Mouse (Mus musculus): Measurements from ENCODE around the gene Susd3.
A peak's percentile ranks its signal among the peaks of the same experiment; 100 is the strongest.

Gene Susd3

DNA sequence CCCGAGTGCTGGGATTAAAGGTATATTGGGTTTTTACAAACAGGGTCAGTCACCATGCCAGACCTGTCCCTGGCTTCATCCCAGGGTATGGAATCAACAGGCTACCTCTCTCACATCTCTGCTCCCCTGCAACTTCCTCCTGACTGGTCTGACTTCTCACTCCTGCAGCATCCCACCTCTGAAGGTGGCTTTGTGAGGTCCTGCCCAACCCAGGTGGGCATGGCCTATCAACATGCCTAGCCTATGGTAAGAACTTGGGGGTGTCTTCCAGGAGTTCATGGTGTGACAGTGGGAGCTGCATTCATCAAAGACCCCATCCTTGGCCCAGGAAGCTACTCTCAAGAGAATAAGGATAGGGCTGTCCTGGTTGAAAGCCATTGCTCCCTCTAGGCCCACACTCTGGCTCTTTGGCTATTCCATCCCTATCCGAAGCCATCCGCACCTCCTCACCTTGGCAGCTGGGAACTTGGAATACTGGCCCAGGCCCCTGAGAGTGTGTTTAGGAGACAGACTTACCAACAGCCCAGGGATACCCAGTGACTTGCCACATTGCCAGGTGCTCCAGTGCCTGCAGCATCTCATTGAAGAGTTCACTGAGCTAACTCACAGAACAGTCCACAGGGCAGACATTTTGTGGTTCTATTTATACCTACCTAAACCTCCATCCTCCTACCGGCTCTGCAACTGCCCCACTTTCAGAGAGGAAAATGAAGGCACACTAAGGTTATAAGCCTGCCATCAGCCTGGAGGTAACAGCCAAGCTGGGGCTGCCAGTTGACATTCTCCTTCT, 35.6 kb downstream of the Susd3 start:
- DNase-seq (ENCODE audit: low spot score in 2 of 2) = no peak

DNA sequence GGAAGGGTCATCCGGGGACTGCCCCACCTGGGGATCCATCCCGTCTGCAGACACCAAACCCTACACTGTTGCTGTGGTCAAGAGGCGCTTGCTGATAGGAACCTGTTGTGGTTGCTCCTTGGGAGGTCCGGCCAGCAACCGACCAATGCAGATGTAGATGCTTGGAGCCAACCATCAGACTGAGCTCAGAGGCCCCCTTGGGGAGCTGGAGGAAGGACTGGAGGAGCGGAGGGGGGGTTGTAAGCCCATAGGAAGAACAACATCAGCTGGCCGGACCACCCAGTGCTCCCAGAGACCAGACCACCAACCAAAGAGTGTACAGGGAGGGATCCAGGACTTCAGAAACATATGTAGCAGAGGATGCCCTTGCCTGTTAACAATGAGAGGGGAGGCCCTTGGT, 39.2 kb downstream of the Susd3 start:
- DNase-seq (ENCODE audit: low spot score in 2 of 2) = peak in 1 of 2 experiments; percentile 57

DNA sequence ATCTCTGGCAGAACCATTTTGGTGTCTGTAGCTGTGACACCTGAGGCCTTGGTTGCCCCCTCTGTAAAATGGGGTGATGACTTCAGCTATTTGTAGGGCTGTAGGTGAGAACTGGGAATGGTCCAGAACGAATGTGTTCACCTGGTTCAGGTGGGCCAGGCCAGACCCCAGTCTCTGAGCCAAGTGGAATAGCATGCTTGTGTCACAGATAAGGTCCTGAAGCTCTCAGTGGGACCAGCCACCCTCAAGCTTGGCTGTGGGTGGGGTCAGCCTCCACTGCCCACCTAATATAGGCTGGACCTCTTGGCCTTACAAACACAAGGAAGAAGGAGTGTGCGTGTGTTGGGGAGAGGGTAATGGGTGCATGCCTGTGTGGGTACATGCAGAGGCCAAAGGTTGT, 42.2 kb downstream of the Susd3 start:
- no peak for DNase-seq (ENCODE audit: low spot score in 2 of 2)

DNA sequence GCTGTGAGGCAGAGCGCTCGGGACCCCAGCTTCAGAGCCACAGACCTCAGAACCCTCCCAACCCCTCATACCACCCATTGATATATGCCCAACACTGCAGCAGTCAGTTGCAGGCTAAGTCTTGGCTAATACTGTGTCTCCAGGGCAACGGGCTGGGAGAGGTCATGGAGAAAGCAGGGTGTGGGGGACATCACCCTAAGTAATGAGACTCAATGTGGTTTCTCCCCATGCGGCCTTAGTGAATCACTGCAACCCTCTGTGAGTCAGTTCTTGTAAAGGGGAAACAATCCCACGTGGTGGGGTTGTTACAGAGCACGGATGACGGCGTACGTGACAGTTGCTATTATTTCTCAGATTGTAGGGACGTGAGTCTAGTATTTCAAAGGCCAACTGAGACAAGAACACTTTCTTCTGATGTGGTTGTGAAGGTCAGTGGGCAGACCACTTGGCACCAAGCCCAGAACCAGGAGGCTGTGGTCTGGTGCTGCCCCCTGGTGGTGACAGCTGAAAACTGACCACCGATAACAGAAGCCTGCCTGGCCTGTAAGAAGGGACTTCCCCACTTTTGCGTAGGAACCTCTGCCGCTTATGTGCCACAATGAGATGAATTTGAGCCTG, 43.0 kb downstream of the Susd3 start:
- DNase-seq (ENCODE audit: low spot score in 2 of 2) = peak; percentile 80 to 93

DNA sequence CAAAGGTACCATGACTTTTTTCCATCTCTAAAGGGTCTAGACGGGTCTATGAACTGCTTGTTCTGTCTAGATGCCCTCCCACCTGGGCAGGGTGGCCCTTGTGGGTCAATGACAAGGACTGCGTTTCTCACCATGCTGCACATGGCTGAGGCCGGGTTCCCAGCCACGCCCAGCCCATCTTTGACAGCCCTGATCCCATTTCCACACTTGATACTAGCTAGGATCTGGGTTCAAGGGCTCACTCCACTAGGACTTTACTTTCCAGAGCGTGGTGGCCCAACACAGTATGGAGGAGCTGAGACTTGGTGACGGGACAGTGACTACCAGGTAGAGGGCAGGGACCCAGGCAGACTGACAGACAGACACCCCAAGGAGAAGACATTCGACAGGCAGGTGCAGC, 46.0 kb downstream of the Susd3 start:
- DNase-seq (ENCODE audit: low spot score in 2 of 2) = no peak

DNA sequence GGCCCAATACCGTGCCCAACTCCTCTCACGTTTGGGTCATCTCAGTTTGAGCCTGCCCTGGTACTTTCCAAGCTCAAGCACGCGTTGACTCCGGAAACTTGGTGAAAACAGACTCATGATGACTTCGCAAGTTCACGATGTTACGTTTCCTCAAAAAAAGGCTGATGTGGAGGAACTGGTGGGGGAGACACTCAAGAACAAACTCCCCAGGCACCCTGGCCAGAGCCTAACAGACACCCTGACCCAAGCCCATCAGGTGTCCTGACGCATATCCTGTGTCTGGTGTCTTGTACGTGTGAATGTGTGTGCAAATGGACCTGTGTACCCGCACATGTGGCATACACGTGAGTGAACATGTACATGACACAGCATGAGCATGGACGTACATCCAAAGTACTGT, 47.8 kb downstream of the Susd3 start:
- no peak for DNase-seq (ENCODE audit: low spot score in 2 of 2)

DNA sequence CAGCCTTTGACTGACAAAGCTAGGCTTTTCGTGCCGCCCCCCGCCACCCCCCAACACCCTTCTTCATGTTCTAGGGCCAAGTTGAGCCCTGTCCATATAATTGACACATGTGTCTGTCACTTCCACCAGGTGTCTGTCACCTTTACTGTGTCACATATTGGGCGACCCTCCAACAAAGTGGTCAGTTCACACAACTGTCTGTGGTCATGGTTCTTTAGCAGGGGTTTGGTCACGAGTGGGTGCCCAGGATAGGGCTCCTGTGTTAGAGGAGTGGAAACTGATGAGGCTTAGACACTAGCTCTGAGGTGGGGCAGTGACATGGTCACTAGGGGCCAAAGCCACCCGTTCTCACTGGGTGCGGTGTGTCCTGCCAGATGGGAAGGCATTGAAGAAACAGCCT, 48.6 kb downstream of the Susd3 start:
- no peak for DNase-seq (ENCODE audit: low spot score in 2 of 2)

DNA sequence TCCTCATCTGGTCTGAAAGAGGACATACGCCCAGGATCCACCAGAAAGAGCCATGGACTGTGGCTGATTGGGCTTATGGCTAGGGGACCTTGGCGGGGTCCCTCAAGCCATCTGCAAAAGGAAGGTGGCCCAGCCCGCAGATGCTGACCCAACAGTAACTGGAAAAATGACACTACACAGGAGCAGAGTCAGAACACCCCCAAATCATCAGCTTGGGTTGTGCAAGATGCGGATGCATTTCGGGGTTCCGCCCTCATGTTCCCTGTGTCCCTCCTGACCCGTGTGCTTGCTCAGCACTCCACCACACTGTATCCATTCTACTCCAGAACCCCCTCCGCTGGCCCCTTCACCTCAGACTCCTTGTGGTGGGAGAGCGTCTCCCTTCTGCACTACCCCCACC, 49.8 kb downstream of the Susd3 start:
- DNase-seq (ENCODE audit: low spot score in 2 of 2) = no peak

DNA sequence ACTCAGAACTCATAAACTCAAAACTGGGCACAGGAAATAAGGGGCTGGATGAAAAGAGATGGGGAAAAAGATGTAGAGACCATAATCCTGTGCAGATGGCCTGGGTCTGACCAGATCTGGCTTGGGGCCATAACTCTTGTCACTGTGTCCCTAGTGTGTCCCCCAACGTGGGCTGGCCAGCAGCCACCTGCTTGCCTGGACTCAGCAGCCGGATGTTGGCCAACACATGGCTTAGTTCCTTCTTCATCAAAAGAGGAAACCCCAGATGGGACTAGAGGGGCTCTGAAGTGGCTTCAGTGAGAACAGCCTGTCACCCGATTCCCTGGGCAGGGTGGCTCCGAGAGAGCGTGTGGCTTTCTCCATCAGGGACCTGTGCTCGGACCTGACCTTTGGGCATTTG, 51.7 kb downstream of the Susd3 start:
- peak in 1 of 2 experiments; percentile 39 for DNase-seq (ENCODE audit: low spot score in 2 of 2)

DNA sequence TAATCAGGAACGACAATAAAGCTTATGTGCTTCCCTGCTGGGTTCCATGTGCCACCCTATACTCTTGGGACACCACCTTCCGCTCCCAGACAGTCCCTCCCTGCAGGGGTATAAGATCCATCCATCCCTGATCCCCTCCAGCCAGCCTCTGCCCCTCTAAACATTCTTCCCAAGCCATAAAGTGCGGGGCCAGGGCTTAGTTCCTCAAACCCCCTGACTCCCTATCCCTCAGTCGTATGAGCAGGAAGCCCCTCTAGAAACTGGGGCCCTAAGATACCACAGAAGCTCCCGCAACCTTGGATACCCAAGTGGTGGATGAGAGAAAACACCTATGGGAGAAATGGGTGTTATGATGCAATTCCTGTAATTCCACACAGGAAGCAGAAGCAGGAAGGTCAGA, 52.3 kb downstream of the Susd3 start:
- no peak for DNase-seq (ENCODE audit: low spot score in 2 of 2)

DNA sequence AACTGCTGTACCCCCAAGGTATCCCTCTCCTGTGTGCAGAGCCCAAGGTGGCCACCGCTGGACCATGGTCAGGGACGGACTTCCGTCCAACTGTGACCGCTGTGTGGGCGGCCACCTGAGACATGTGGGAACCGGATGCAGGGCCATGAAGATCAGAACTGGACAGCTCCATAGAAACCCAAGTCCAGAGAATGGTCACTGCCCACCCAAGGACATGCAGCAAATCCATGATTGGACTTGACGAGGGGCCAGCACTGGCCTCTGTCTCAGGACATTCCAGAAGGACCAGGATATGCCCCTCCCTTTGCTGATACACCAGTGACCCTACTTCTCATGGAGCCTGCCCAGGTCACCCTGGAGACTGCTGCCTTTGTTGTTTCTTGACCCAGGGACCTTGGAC, 52.9 kb downstream of the Susd3 start:
- DNase-seq (ENCODE audit: low spot score in 2 of 2) = no peak

DNA sequence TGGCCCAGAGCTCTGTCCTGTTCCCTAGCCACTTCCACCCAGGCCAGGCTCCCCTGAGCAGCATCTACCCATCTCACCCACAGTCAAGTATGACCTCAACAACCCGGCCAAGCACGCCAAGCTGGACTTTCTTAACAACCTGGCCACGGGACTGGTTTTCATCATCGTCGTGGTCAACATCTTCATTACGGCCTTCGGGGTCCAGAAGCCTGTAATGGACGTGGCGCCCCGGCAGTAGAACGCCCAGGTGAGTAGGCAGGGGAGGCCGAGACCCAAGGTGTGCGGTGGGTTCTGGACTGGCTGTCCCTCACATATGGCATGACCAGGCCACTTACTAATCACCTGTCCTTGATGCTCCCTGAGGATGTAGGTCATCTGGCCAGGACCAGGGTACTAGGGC, 53.7 kb downstream of the Susd3 start:
- no peak for DNase-seq (ENCODE audit: low spot score in 2 of 2)

DNA sequence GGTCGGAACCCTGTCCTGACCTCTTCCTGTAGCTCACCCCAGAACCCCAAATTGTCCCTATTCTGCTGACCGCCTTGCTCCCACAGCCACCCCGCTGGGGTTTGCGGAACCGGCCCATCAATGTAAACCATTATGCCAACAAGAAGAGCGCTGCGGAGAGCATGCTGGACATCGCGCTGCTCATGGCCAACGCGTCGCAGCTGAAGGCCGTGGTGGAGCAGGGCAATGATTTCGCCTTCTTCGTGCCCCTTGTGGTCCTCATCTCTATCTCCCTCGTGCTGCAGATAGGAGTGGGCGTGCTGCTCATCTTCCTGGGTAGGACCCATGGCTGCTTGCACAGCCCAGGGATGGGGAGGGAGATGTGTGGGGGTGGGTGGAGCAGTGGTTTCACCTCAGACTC, 54.9 kb downstream of the Susd3 start:
- DNase-seq (ENCODE audit: low spot score in 2 of 2) = no peak

DNA sequence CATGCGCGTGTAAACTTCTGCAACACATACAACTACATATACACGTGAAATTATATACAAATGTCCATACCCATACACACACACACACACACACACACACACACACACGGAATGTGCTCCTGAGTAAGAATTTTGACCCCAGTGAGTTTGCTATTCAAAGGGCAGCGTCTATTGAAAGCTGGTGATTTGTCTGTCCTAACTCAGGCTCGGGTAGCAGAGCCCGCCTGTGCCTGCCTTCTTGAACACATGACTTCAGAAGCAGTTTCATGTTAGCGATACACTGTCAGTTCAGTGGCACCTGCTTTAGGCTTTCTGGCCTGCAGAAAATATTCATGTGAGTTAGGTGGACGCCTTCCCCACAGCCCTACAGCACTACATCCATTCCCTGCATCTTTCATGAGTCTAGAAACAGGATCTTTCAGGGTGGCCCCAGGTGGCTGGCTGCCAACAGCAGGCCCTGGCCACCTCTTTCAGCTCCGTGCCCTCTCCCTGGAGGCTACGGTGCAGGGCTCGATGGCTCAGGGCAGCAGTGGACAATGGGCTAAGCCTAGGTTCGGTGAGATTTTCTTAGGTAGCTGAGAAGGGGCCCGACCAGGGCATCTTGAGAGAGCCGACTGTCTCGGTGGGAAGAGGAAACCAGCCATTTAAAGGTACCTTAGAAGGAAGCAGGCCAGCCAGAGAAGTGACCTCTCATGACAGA, 56.2 kb downstream of the Susd3 start:
- DNase-seq (ENCODE audit: low spot score in 2 of 2) = no peak

DNA sequence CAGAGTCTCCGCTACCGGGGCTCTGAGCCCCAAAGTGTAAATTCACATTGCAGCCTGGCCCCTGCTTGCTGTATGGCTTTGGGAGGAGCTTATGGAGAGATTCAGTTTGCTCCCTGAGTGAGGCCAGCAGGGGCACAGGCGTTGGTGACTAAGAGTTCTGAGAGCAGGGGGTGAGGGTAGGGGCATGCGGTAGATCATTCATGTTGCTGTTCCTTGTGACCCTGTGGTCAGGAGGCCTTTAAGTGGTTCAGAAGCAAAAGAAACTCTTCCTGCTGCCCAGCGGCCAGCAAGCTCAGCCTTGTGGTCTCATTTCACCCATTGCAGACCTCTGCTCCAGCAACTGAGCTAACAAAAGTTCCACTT, 56.9 kb downstream of the Susd3 start:
- DNase-seq (ENCODE audit: low spot score in 2 of 2) = no peak

DNA sequence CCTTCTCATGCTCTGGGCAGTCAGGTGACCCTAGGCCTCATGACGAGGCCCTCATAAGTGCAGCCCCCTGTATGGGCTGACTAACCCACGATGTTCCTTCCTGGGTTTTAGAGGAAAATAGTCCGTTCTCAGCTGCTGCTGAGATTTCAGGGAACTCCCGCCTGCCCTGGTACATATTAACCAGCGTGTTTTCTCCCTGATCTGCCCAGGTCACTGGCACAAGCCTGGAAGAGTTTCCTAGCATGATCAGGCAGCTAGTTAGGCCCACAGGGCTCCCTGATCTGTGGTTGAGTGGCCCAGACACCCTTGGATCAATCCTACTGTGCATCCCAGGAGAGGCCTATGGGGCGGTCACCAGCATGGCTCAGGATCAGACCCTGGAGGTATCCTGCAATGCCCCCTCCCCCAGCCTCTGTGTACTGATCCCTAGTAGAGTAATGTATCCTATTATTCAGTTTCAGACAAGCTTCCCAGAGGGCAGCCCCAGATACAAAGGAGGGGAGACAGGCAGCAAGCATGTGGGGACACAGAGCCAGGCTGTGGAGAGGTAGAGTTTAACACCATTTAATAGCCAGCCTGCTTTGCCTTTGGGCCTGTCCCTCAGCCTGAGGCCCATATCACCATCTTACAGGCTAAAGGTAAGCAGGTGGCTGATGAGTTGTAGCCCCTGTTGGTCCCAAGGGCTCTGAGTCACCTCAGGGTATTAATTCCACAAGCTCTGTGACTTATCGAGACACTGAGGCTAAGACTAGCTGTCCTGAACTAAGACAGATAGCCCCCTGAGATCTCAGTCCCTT, 57.4 kb downstream of the Susd3 start:
- DNase-seq (ENCODE audit: low spot score in 2 of 2) = no peak

DNA sequence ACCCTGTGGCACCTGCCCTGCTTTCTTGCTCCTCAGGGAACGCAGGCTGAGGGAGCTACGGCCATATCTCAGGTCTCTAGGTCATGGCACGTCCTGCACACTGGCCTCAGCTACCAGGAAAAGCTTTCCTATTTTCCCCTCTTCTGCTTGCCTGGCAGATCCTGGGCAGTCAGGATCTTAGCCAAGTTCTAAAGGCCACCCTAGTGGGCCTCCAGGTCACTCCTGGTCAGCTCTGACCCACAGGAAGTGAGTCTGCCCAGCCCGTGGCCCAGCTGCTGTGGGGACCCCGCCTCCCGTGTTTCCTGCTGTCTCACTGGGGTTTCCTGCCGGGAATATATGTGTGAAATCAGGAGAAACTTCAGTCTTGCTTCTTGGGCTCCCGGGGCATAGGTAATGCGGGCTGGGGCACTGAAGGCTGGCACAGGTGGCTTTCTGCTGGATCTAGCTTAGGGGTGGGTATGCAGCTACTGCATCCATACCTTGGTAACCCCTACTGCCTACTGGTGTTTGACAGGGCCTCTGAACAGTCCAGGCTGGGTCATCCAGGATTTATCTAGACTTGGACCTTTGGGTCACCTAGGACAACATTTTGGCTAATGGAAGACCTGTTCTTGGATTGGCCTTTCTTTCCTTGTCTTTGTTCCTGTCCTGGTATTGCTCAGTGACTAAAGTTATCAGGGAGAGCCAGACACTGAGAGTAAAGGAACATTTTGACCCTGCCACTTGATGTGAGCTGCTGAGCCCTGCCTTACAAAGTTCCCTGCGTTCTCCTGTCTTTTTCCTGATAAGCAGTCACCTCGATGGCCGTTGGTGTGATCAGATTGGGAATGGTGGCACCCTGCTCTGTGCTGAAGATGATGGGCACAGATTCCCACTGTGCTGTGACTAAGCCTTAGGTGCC, 58.3 kb downstream of the Susd3 start:
- no peak for DNase-seq (ENCODE audit: low spot score in 2 of 2)

DNA sequence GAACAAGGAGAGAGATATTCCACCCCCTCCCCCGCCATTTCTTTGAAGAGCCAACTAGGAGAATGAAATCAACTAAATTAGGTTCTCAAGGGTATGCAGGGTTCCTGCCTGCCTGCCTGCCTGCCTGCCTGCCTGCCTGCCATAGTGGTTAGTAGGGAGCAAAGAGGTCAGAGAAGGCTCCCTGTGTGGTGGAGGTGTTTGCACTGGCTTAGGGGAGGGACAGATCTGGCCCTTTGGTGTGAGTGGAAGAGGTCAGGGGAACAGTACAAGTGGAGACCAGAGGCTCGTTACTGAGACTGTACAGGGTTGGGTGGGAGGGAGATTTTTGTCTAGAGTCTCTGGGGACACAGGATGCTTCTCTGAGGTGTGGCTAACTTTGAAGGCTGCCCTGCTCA, 59.5 kb downstream of the Susd3 start:
- DNase-seq (ENCODE audit: low spot score in 2 of 2) = no peak

DNA sequence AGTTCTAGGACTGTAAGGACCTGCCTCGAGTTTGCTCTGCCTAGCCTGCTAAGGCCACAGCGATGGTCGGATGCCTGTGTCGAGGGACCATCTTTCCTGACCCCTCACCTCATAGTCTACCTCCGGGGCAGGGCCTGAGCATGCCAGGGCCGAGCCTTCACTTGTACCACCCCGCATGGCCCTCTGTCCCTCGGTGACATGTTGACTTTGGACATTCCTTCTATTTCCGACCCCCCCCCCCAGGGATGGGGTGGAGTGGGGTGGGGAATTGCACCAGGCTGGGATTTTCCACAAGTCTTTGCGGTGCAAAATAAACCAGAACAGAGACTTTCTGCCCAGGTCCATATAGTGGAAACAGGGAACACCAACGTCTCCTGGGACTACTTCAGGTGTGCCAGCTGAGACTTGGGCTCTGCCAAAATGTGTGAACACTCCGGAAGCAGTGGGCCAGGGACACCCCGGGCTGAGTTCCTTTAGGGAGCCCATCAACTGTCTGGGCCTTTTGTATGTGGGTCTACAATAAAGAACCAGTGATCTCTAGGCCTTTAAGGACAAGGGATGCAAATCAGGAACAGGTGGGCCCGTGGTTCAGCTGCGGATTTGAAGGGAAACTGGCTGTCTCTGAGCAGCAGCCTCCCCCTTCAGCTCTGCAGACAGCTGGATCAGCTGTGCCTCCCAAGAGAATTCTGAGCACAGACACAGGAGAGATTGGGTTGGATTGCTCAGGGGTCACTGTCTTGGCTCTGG, 60.1 kb downstream of the Susd3 start:
- no peak for DNase-seq (ENCODE audit: low spot score in 2 of 2)

Data from spleen, postnatal 4 days (tissue).